Mouse (Mus musculus) embryo, embryonic 11 days (tissue): ENCODE results near the gene Smok2a.
"Not testable (repeated sequence)": the region's sequence is repeated elsewhere in the genome, so short reads cannot be mapped to it uniquely, and the experiment has no call there.

Experiments
- DNase-seq: peaks from one replicate; pipeline ENCODE4 v3.0.0-alpha.2; 2015

Gene Smok2a

DNA sequence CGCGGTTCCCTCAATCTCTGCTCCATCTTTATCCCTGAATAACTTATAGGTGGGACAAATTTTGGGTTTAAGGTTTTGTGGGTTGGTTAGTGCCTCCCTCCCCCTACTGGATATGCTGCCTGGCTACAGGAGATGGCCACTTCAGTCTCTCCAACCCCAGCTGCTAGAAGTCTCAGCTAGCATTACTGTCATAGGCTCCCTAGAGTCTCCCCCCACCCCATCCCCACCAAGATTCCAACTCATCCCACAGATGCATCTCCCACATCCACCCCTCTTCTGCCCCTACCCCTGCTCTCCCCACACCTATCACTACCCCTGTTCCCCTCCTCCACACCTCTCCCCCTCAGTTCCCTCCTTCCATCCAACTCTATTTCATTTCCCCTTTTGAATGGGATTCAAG is 933 bp downstream of the Smok2a start:
- not testable (repeated sequence) for DNase-seq

DNA sequence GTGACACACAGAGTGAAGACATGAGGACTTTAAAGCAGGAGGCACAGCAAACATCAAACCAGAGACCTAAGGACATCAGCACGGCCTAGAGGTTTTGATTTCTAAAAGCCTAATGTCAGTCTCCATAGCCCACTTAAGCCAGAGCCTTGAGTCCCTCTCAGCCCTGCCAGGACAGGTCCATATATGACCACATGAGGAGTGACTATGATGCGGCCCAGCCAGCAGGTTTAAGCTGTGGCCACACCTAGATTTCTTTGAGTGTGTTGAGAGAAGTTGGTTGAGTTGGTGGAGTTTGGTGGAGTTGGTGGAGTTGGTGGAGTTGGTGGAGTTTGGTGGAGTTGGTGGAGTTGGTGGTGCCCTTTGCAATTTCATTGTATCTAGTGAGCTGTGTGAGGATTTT is 9.0 kb downstream of the Smok2a start, which contains the start of gene Smok2b:
TSS of gene Smok2b (plus strand) at position 301 of the 400 bp plus-strand sequence.
- not testable (repeated sequence) for DNase-seq

DNA sequence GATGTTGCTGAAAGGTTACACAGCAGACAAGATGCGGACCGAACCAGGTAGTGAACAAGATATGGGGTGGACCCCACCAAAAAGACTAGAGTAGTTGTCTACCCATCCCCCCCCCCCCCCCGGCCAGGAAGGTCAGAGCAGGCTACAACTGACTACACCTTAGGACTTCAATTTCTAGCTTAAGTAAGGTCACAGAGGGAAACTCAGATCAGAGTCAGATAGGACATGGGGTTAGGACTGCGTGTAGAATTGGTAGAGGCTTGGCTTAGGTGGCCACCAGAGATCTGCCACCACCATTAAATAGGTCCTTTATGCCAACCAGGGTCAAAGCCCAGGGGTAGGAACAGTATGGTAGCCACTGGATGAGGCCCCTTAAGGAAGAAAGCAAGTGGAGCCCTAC is 18.5 kb downstream of the Smok2a start:
- not testable (repeated sequence) for DNase-seq

DNA sequence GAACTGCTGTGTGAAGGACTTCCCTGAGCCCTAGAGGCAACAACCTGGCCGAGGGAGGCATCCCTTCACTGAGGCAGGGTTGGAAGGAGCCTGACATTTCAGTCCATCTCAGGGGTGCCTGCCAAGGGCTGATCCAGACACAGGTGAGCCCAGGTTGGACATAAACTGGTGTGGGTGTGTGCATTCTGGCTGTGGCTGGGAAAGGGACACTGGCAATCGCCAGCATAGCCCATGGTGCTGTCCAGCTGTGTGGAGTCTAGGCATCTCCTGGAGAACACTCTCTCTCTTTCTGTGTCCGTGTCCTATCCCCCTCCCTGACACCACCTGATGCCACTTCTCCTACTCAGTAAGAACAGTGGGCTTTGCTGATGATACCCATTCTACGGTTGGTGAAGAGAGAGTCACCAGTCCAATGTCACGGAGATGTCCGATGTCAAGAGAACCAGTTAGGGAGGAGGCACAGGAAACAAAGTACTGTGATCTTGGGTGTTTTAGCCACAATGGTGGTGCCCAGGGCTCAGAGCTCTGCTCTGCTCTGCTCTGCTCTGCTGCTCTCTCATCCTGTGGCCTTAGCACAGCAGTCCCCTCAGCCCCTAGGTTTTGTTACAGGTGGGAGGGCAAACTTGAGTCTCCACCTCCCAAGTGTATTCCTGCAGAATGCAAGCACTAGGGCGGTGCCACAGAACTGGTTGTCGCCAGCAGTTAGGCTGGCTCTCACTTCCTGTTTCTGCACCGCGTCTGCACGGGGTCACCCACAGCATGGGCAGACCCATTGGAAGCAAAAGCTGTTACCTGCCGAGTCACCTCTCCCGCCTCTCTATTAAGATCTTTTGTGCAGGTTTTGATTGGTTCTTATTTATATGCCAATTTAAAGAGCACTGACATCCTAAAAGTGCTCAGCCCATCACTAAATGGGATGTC is 20.1 kb downstream of the Smok2a start:
- DNase-seq = not testable (repeated sequence)

DNA sequence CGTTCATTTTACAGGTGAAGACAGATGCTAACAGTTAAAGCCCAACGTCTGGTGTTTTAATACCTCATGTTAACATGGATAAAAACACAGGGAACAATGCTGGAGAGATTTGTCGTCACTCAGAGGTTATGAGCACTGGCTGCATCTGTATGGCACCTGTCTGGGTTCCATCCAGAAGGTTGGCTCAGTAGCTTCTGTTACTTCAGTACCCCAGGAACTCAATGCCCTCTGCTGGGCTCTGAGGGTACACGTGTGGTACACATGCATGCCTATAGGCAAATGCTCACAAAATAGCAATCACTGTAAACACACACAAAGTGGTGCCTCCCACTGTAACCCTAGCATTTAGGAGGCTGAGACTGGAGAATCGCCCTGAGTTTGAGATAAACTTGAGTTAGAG is 33.8 kb downstream of the Smok2a start:
- DNase-seq = not testable (repeated sequence)
